Mouse (Mus musculus) ovary, postnatal 10 days (tissue): ENCODE results near the gene 1700029P11Rik.
"Not testable (repeated sequence)": the region's sequence is repeated elsewhere in the genome, so short reads cannot be mapped to it uniquely, and the experiment has no call there.

Experiments
- DNase-seq: peaks from one replicate; pipeline ENCODE4 v3.0.0; 2022; ENCODE audit warnings: low spot score

The 1700029P11Rik gene

GRCm38 (mm10) chr15:81958906-81959305 is 21.4 kb upstream of the 1700029P11Rik start:
- DNase-seq, result no peak

DNA sequence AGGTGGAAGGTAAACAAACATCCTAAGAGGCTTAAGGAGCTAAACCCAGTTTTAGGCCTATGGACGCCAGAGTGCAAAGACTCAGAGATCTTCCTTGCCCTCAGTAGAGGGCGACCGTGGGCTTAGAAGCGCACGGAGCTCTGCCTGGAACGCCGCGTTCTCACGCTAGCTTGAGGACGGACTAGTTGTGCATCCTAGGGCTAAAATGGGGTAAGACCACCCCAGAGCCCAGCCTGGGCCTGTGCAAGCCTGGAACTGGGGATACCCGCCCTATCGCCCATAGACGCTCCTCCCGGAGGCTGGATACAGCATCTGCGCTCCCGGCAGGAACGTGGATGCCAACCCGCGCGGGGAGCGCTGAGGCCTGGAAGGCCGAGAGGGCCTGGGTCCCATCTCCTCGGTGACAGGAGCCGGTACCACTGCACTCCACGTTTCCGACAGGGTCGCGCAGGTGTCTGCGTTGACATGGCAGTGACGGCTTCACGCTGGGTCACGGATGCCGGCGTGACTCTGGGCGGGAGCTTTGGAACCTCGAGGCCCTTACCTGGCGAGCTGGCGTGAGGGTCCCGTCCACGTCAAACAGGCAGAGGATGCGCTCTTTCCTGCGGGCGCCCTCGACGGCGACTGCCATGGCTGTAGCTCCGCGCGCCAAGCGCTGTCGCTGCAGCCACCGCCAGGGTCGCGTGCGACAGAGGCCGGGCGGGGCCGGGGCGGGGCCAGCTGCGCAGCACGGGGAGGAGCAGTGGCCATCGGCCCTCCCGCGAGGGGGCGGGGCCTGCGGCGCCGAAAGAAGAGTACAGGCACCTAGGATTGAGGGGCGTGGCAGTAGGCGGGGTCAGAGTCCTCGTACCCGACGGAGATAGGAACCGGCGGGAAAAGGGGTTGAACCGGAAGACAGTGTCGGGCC is 19.9 kb upstream of the 1700029P11Rik start, which contains the start of gene Pmm1:
Gene Pmm1 (minus strand): TSS at position 760 of the 907 bp plus-strand sequence.
- DNase-seq, result peak; percentile 84

DNA sequence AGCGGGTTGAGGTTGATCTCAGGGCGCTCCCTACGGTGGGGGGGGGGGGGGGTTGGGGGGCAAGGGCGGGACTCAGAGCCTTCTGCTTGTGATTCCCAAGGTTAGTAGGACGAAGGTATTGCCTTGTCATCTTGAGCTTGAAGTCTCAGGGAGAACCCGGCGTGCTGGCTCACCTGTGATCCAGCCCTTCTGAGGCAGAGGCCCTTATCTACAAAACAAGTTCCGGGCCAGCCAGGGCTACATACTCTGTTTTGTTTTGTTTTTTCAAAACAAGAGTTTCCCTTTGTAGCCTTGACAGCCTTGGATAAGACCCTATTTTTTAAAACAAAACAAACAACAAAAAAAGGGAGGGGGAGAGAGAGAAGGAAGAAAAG is 19.3 kb upstream of the 1700029P11Rik start:
- DNase-seq, result no peak

GRCm38 (mm10) chr15:81964262-81964661 is 16.1 kb upstream of the 1700029P11Rik start:
- no peak for DNase-seq

GRCm38 (mm10) chr15:81964980-81965545 is 15.3 kb upstream of the 1700029P11Rik start:
- DNase-seq, result no peak

GRCm38 (mm10) chr15:81966062-81966829 is 14.1 kb upstream of the 1700029P11Rik start:
- no peak for DNase-seq

DNA sequence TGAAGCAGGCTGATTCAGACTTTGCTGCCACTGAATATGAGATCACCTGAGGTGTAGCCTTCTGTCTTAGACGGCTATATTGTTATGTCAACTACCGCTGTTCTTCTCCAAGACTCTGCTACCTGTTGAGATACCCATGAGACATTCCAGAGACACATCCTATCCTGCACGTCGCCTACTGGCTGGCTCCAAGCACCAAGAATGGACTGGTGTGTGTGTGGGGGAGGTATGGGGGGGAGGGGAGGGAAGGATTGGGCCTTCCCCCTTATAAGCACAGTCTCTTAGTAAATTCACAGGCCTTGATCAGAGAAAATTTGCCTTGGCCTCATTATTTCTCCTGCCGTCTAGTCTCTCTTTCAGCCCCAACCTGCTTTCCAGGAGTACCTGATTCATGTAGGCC is 12.5 kb upstream of the 1700029P11Rik start:
- DNase-seq, result no peak

DNA sequence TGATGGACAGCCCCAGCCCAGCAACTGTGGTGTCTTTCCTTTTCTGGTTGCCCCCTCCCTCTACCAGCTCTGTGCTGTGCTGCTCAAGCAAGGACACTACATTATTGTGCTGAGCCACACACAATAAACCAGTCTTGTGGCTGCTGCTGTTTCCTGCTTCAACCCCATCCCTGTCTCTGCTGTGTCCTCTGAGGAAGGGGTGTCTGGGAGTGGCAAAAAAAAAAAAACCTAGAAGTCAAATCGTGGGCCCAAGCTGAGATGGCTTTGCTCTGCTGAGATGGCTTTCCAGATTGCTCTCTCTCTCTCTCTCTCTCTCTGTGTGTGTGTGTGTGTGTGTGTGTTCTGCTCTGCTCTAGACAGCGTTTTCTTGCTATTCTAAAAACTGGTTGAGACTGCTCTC is 11.9 kb upstream of the 1700029P11Rik start:
- no peak for DNase-seq

DNA sequence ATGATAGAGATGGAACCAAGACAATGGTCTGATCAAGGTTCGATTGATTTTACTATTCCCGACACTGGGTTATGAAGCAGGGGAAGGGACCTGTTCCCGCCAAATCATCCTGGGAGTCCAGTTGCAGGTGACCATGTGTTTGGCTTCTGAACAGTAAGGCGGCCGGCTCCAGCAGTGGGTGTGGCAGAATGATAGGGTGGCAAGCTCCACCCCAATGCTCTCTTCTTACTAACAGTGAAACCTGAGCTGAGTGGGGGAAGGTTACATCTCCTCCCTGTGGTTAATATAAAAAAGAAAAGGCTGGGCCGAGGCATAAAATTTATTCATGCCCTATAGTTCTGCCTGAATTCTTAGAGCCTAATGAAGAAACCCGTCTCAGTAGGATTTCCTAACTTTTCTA is 11.2 kb upstream of the 1700029P11Rik start:
- DNase-seq, result no peak

- not testable (repeated sequence) for DNase-seq
These were observed 10.7 kb upstream of the 1700029P11Rik start for GRCm38 (mm10) chr15:81969635-81970034.

DNA sequence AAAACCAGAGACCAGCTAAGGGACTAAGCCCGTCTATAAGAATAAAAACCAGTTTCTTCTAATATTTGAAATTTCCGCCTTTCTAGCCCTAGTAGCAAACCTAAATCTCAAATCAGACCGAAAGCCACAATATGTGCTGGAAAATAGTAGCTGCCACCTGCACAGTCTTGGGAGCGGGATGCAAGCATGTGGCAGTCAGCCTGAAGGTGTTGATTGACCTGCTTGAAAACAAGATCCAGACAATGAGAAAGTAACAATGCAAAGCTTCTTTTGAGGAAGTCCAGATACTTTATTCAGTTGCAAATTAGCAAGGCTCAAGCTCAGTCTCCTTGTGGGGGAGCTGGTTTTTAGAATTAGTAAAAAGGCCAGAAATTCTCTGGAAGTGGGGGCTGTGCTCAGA is 9.8 kb upstream of the 1700029P11Rik start:
- not testable (repeated sequence) for DNase-seq

DNA sequence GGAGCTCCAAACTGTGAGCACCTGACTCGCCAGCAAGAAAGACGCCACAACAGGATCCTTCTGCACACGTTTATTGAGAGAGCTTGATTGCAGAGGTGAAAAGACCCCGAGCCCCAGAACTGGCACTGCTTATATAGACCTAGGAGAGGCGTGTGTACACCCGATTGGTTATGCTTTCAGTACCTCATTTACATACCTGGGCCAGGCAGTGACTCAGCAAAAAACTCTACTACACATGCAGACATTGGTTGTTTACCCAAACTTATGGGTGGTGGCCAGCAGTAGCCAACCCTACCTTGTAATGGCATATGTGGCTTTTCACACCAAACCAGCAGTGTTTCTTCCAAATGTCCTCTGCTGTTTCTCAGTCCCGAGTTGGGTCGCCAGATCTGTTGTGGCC is 5.2 kb upstream of the 1700029P11Rik start:
- DNase-seq, result not testable (repeated sequence)

GRCm38 (mm10) chr15:81982173-81982572 is 1.8 kb downstream of the 1700029P11Rik start:
- no peak for DNase-seq

DNA sequence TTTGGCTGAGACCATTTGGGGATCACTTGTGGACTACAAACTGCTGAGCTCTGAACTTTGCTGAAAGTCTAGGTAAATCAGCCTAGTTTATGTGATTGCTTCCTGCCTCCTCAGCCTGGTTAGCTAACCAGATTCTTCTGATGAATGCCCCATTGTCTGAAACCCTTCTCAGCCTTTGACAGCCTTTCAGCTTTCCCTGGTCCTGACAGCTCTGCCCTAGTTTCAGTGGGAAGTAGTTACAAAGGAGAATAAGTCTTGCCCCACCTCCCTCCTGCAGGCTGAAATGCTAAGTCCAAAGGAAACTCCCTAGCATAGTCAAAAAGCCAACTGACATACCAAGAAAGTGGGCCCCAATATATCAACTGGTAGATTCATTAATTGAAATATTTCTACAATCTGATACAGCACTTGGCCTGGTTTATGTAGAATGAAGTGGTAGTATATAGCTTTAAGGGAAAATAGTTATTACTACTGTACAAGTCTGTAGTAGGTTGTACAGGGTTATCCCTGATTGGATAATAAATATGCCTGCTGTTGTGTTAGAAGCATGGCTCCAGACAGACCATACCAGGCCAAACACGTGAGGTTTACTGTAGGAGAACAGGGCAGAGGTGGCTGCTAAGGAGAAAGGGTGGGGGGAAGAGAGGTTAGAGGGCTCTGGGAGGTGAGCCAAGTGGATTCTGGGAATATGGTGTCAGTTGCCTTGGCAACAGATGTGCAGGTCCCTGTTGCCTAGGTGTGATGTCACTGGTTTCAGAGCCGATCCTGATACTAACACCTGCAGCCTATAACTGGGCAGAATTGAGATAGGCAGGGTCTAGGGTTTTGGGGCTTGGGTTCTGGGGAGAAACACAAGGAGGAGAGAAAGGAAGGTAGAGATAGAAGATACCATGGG is 5.2 kb downstream of the 1700029P11Rik start:
- no peak for DNase-seq

GRCm38 (mm10) chr15:81987646-81988045 is 7.3 kb downstream of the 1700029P11Rik start, which contains the start of gene Xrcc6:
Gene Xrcc6, plus strand, starts transcription at chr15:81987835.
- DNase-seq, result no peak

GRCm38 (mm10) chr15:81989371-81990062 is 9.2 kb downstream of the 1700029P11Rik start:
- DNase-seq, result peak; percentile 79

- no peak for DNase-seq
These were observed 10.2 kb downstream of the 1700029P11Rik start for GRCm38 (mm10) chr15:81990549-81990948.

- DNase-seq, result no peak
These were observed 13.7 kb downstream of the 1700029P11Rik start for GRCm38 (mm10) chr15:81993992-81994391.

GRCm38 (mm10) chr15:82004257-82004656 is 23.9 kb downstream of the 1700029P11Rik start:
- no peak for DNase-seq

DNA sequence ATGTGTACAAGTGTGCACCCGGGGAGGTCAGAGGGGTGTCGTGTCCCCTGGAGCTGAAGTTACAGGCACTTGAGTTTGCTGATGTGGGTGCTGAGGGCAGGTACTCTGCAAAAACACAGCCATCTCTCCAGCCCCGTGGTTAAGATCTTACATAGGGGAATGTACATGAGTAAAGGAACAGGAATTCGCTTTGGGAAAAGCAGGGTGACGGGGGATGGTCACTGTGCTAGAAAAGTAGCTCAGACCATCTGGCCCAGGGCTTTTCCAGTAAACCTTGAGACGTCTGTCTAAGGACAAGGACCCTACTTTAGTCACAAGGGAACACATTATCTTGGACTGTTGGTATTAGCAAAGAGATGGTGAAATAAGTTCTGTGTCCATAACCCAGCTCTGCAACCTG is 31.6 kb downstream of the 1700029P11Rik start:
- DNase-seq, result no peak
